Mouse (Mus musculus) lung, embryonic 16.5 days (tissue): Measurements from ENCODE around the gene Spata46. TPM values are rescaled to one million over a fixed set of nuclear protein-coding genes. Genes with fewer than 3 reads are reported as not detected.

Experiments
- ATAC-seq: fragments of 200-750 bp; cut with Nextera tagmentation; 2 replicates; pipeline ENCODE4 v1.8.0; 2017; ENCODE audit warnings: low read depth, mild to moderate bottlenecking, moderate library complexity
- H3K27ac ChIP-seq: fragments of 300-500 bp; sonication (generic); 2 replicates; pipeline ENCODE4 v1.5.1; 2014; ENCODE audit warnings: mild to moderate bottlenecking, control low read depth, low read length
- H3K27me3 ChIP-seq: fragments of 300-500 bp; sonication (generic); 2 replicates; pipeline ENCODE4 v1.6.1; 2014; ENCODE audit warnings: low read depth, low read length, mixed read lengths; ENCODE audit not compliant: control insufficient read depth, insufficient read depth
- H3K36me3 ChIP-seq: fragments of 300-500 bp; sonication (generic); 2 replicates; pipeline ENCODE4 v1.6.1; 2014; ENCODE audit warnings: low read length; ENCODE audit not compliant: control insufficient read depth, insufficient read depth
- H3K4me1 ChIP-seq: fragments of 300-500 bp; sonication (generic); replicated peaks from 2 replicates; pipeline ENCODE4 v1.6.1; 2014; ENCODE audit warnings: low read length, mixed read lengths; ENCODE audit not compliant: control insufficient read depth, insufficient read depth
- H3K4me2 ChIP-seq: fragments of 300-500 bp; sonication (generic); 2 replicates; pipeline ENCODE4 v1.6.1; 2014; ENCODE audit warnings: low read depth, low read length, control low read depth
- H3K4me3 ChIP-seq: fragments of 300-500 bp; sonication (generic); 2 replicates; pipeline ENCODE4 v1.5.1; 2014; ENCODE audit warnings: mild to moderate bottlenecking, low read length, control low read depth
- H3K9ac ChIP-seq: fragments of 300-500 bp; sonication (generic); 2 replicates; pipeline ENCODE4 v1.6.1; 2014; ENCODE audit warnings: low read length, control low read depth
- H3K9me3 ChIP-seq: fragments of 300-500 bp; sonication (generic); 2 replicates; pipeline ENCODE4 v1.6.1; 2016; ENCODE audit warnings: low read length; ENCODE audit not compliant: control insufficient read depth
- WGBS: fragments of 180-500 bp; shearing (Covaris S2); extraction: QIAGEN DNeasy Blood & Tissue Kit; methylation state at CpG from one replicate; pipeline ENCODE4 v1.1.7; 2014; 5-methylcytosine and 5-hydroxymethylcytosine counted together
- polyA plus RNA-seq: library from polyadenylated mRNA; unstranded; fragments of >200 nt; fragmentation: Nextera tagmentation; extraction: Ambion mirVana; gene quantifications from 2 replicates; pipeline ENCODE4 v1.2.1, GENCODE M21; 2015

The Spata46 gene
- 1.2 and 1.3 TPM in 2 replicates for polyA plus RNA-seq

DNA sequence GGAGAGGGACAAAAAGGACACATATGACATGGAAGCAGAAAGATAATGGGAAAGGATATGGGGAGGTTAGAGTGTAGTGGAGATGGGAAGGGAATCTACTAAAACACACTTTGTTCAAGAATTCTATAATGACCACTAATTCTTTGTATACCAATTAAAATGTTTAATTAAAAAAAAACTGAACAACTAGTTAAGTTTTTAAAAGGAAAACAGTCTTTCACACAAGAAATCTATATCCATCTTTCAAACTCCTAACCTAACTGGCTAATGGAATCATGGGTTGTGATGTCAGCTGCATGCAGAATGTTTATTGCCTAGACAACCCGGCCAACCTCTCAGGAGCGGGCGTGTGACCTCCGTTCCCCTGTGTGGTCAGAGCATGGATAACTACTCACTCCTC lies at the start of gene Spata46:
Gene Spata46 (plus strand): TSS at position 301 of the 400 bp plus-strand sequence.
- no peak for ATAC-seq
- H3K4me2 ChIP-seq = no peak within 1 kb of the TSS
- H3K27ac ChIP-seq = no peak within 1 kb of the TSS
- WGBS = 85% methylated on average over 4 of the region's 4 CpGs
- no peak within 1 kb of the TSS for H3K9ac ChIP-seq
- H3K4me3 ChIP-seq = no peak within 1 kb of the TSS
- no peaks in the 10 kb centered on the region for H3K27me3 ChIP-seq
- no peaks in the 10 kb centered on the region for H3K9me3 ChIP-seq
- H3K36me3 ChIP-seq = no peaks in the 10 kb centered on the region
- H3K4me1 ChIP-seq = no peaks in the 10 kb centered on the region

DNA sequence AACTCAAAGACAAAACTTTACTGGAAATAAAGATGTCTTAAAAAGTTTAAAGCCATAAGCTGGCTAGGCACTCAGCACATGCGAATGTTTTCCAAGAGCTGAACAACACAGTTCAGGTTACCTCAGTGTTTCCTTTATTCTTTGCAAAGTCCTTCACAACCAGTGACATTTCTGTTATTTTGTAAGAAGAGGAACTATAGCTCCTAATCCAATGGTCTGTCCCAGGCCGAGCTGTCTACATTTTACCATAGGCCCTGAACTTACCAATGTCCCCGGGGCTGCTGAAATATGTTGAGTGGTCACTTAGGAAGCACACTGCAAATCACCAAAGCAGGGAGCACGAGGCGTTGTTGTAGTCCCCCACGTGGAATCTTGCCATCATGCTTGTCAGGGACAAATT lies 38.3 kb upstream of the Spata46 start:
- Histone ChIP-seq H3K4me3 (no peak overlapping the region), H3K27me3 (no peaks in the 10 kb centered on the region), H3K9me3 (0 out of 2 replicates have a peak, but pooled peaks cover 2% of the 10 kb centered on the region), H3K4me1 (no peaks in the 10 kb centered on the region), H3K9ac (no peak overlapping the region), H3K36me3 (no peaks in the 10 kb centered on the region), H3K4me2 (no peak overlapping the region), H3K27ac (no peak overlapping the region)
- ATAC-seq = no peak
- 72% methylated on average over 6 of the region's 6 CpGs for WGBS

DNA sequence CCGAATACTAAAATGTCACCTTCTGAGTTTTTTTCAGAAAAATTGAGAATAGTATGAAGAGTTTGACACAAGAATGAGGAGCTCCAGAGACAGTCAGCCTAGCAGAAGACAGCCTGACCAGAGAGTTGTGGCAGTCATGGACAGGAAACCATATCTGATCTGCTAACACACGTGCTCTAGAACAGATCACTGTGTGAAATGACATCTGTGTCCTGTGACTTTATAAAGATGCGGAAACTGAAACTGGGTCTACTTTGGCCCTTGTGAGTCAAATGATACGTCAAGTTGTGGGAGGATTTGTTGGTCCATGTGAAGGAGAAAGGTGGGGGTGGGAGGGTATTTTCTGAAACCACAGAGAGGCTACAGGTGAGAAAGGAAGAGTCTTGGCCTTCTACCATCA lies 37.9 kb upstream of the Spata46 start:
- no peak overlapping the region for H3K4me3 ChIP-seq
- H3K27ac ChIP-seq = no peak overlapping the region
- no peak overlapping the region for H3K9ac ChIP-seq
- no peaks in the 10 kb centered on the region for H3K4me1 ChIP-seq
- no peak for ATAC-seq
- 76% methylated on average over 4 of the region's 4 CpGs for WGBS
- H3K9me3 ChIP-seq = 0 out of 2 replicates have a peak, but pooled peaks cover 2% of the 10 kb centered on the region
- no peaks in the 10 kb centered on the region for H3K36me3 ChIP-seq
- no peaks in the 10 kb centered on the region for H3K27me3 ChIP-seq
- H3K4me2 ChIP-seq = no peak overlapping the region

DNA sequence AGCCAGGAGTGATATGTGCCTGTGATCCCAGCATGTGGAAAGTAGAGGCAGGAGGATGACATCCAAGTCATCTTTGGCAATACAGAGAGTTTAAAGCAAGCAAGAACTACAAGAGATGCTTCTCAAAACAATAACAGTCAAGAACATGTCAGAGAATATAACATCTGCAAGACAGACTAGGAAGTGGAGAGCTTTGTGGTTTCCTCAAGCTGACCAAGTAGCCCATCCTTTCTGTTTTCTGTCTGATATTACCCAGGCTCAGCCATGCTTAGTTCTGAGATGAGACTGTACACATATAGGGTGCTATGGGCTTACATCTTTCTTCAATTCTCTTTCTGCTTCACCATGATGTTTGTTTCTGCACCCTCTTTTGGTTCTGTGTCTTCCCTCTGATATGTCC lies 35.4 kb upstream of the Spata46 start:
- no peak overlapping the region for H3K4me3 ChIP-seq
- no peak overlapping the region for H3K9ac ChIP-seq
- H3K27ac ChIP-seq = no peak overlapping the region
- H3K27me3 ChIP-seq = no peaks in the 10 kb centered on the region
- H3K4me1 ChIP-seq = no peaks in the 10 kb centered on the region
- no peak for ATAC-seq
- no peak overlapping the region for H3K4me2 ChIP-seq
- no peaks in the 10 kb centered on the region for H3K36me3 ChIP-seq
- H3K9me3 ChIP-seq = no peaks in the 10 kb centered on the region

GRCm38 (mm10) chr1:170277016-170277415 lies 31.6 kb upstream of the Spata46 start, which contains the start of gene Sh2d1b1:
Sh2d1b1 (plus strand) TSS chr1:170277320.
- Histone ChIP-seq H3K27me3 (no peaks in the 10 kb centered on the region), H3K4me3 (no peak within 1 kb of the TSS), H3K4me2 (no peak within 1 kb of the TSS), H3K27ac (no peak within 1 kb of the TSS), H3K4me1 (no peaks in the 10 kb centered on the region), H3K9me3 (no peaks in the 10 kb centered on the region), H3K36me3 (no peaks in the 10 kb centered on the region), H3K9ac (no peak within 1 kb of the TSS)
- ATAC-seq = no peak
- WGBS = 65% methylated on average over 2 of the region's 3 CpGs

GRCm38 (mm10) chr1:170282415-170283129 lies 26.0 kb upstream of the Spata46 start:
- 64% methylated on average over 4 of the region's 4 CpGs for WGBS
- no peaks in the 10 kb centered on the region for H3K4me1 ChIP-seq
- H3K9me3 ChIP-seq = no peaks in the 10 kb centered on the region
- H3K9ac ChIP-seq = no peak overlapping the region
- no peak overlapping the region for H3K4me2 ChIP-seq
- no peak for ATAC-seq
- no peak overlapping the region for H3K4me3 ChIP-seq
- no peak overlapping the region for H3K27ac ChIP-seq
- no peaks in the 10 kb centered on the region for H3K27me3 ChIP-seq
- no peaks in the 10 kb centered on the region for H3K36me3 ChIP-seq

DNA sequence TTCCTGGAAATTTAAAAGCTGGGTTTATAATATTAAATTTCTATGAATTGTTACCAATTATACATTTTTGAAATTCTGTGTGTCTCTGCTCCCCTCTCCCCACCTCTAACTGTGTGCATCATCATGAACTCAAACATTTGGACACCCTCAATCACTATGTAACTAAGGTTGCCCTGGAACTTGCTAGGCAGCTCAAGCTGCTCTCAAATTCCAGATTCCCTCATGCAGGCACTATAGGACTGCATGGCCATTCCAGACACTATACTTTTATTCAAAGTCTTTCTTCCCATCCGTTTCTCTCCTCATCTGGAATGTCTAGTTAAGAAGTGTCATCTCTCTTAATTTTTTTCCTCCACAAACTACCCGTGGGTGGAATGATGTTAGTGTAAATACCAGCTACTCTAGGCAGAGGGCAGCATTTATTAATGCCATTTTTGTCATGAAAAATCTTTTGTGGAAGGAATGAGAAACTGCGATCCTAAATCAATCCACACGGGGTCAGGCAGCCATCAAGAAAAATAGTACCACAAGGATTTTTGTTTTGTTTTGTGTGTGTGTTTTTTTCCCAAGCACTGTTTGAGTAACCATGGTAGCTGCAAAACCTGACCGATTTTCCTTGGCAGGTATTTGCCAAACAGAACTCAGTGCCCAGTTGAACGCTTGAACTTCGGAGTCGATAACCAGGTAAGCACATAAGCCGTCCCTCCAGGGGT lies 16.2 kb upstream of the Spata46 start:
- no peak overlapping the region for H3K27ac ChIP-seq
- H3K4me3 ChIP-seq = no peak overlapping the region
- H3K9ac ChIP-seq = no peak overlapping the region
- H3K4me1 ChIP-seq = peaks cover 3% of the 10 kb centered on the region; the same call in 1 of the 2 replicates
- 25% methylated on average over 9 of the region's 9 CpGs for WGBS
- no peaks in the 10 kb centered on the region for H3K9me3 ChIP-seq
- H3K27me3 ChIP-seq = no peaks in the 10 kb centered on the region
- no peaks in the 10 kb centered on the region for H3K36me3 ChIP-seq
- peak overlapping the region; percentile 36; the same call in 1 of the 2 replicates for H3K4me2 ChIP-seq
- ATAC-seq = peak; percentile 10; the same call in 1 of the 2 replicates

DNA sequence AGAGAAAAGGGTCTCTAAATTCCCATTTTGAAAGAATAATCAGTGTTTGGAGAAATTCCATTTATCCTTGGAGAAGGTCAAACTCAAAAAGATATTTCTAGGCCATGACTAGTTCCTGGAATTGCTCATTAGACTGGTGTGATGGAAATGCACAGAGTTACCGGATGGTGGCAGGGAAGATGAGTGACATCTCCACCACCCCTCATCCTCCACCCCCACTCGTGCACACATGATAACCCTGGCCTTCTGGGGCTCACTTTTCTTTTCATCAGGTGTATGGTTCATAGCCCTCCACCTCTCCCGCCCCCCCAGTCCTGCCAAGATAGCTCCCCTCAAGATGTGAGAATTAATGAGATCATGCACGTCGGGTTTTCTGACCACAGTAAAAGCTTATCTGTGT lies 15.3 kb upstream of the Spata46 start:
- WGBS = 65% methylated on average over 5 of the region's 5 CpGs
- no peaks in the 10 kb centered on the region for H3K9me3 ChIP-seq
- no peak overlapping the region for H3K9ac ChIP-seq
- ATAC-seq = no peak
- H3K4me1 ChIP-seq = peaks cover 3% of the 10 kb centered on the region; the same call in 1 of the 2 replicates
- H3K36me3 ChIP-seq = no peaks in the 10 kb centered on the region
- no peak overlapping the region for H3K4me2 ChIP-seq
- H3K27ac ChIP-seq = no peak overlapping the region
- no peak overlapping the region for H3K4me3 ChIP-seq
- H3K27me3 ChIP-seq = no peaks in the 10 kb centered on the region

DNA sequence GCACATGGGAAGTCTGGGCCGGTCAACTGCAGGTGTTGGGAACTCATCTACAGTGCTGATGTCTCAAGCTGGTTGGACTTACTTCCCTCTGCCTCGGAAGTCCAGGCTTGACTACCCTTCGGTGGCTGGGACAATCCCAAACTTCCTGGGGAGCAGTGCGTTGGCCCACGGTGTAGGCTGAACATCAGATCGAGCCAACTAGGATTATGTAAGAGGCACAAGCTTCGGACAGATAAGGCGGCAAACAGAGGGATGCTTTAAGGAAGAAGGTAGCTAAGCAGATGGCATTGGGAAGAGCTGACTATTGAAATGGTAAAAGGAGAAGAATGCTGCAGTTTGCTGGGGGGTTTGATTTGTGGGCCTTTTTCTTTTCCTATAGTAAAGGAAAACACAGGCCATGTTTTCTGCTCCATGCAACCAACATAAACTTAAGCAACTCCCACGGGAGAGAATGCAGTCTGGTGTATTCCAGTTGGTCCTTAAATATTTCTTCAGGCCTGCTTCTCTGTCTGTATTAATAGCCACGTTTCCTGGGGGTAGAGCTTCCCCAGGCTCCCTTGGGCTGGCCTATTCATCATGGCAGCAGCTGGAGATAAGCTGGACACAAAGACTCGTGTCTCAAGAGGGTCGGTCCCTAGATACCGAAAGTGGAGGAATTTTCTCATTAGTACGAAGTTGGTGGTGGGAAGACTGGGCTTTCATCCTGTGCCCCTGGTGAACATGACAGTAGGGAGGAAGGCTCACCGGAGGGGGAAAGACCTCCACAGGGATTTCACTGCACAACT lies 13.6 kb upstream of the Spata46 start:
- Histone ChIP-seq H3K4me1 (peaks cover 3% of the 10 kb centered on the region; the same call in 1 of the 2 replicates), H3K27me3 (no peaks in the 10 kb centered on the region), H3K4me2 (no peak overlapping the region), H3K9me3 (no peaks in the 10 kb centered on the region), H3K27ac (no peak overlapping the region), H3K9ac (no peak overlapping the region), H3K36me3 (no peaks in the 10 kb centered on the region), H3K4me3 (no peak overlapping the region)
- WGBS = 65% methylated on average over 15 of the region's 15 CpGs
- ATAC-seq = no peak
